Comparison of ENCODE assay signal across 8 mouse cellular contexts in the genomic region with DNA sequence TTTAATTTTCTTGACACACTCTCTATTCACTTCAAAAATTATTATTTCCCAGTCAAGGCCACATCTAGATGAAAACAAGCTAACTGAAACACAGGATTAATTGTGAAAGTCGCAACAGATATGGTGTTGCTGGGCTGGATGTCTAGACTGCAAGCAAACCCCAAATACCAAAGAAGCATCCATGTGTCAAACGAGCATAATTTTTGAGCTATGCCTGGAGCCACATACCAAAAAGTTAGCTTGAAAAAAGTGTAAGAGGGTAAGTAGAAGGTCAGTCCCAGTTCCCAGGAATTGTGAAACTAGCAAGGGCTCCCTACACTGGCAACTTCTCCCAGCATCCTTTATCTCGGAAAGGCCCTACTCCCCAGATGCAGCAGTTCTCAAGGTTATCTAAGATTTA. TPM values are rescaled to one million over a fixed set of nuclear protein-coding genes. Genes with fewer than 3 reads are reported as not detected.
A peak's percentile ranks its signal among the peaks of the same experiment; 100 is the strongest.
DNase-seq lines count a peak whose midpoint lies in the region; ATAC-seq and TF ChIP-seq lines count a peak whose summit lies in the region.

No protein-coding gene starts in this region.

- H3K9ac ChIP-seq in lung, postnatal 0 days (replicated peaks; ENCODE audit: low read depth), result no peak overlapping the region; the same call in 1 of the 2 replicates
- H3K9ac ChIP-seq in forebrain, embryonic 13.5 days, result peak overlapping the region; percentile 98
- peak overlapping the region; percentile 96; the same call in 1 of the 2 replicates for H3K9ac ChIP-seq in limb, embryonic 14.5 days (ENCODE audit: low read depth, low read length, severe bottlenecking)
- no peak overlapping the region for H3K9ac ChIP-seq in stomach, embryonic 15.5 days

- ATAC-seq in lung, postnatal 0 days, result no peak
- no peak for ATAC-seq in forebrain, embryonic 13.5 days
- no peak for ATAC-seq in limb, embryonic 14.5 days (ENCODE audit: low FRiP score, low read depth)
- no peak for ATAC-seq in stomach, embryonic 15.5 days (ENCODE audit: insufficient read depth, low FRiP score, low read depth)

- WGBS in lung, postnatal 0 days, result 19% methylated on average over 3 of the region's 3 CpGs
- 11% methylated on average over 3 of the region's 3 CpGs for WGBS in forebrain, embryonic 13.5 days
- WGBS in limb, embryonic 14.5 days, result 18% methylated on average over 3 of the region's 3 CpGs
- 19% methylated on average over 3 of the region's 3 CpGs for WGBS in stomach, embryonic 15.5 days

- no peaks in the 10 kb centered on the region for H3K4me1 ChIP-seq in lung, postnatal 0 days (ENCODE audit: insufficient read depth, low read depth, low read length)
- H3K4me1 ChIP-seq in forebrain, embryonic 13.5 days, result peaks cover 30% of the 10 kb centered on the region
- 0 out of 2 replicates have a peak, but pooled peaks cover 3% of the 10 kb centered on the region for H3K4me1 ChIP-seq in limb, embryonic 14.5 days (ENCODE audit: control insufficient read depth, insufficient read depth, low read length)
- H3K4me1 ChIP-seq in stomach, embryonic 15.5 days, result peaks cover 12% of the 10 kb centered on the region; the same call in 1 of the 2 replicates

- TF ChIP-seq CTCF in lung, postnatal 0 days (IDR thresholded peaks at IDR 0.05), result no peak

- H3K9me3 ChIP-seq in lung, postnatal 0 days (ENCODE audit: low read length), result no peaks in the 10 kb centered on the region
- H3K9me3 ChIP-seq in forebrain, embryonic 13.5 days (replicated peaks), result no peaks in the 10 kb centered on the region
- H3K9me3 ChIP-seq in limb, embryonic 14.5 days (ENCODE audit: control insufficient read depth, low read length), result no peaks in the 10 kb centered on the region
- no peaks in the 10 kb centered on the region for H3K9me3 ChIP-seq in stomach, embryonic 15.5 days

- H3K4me2 ChIP-seq in lung, postnatal 0 days (replicated peaks; ENCODE audit: low read depth, low read length), result peak overlapping the region; percentile 98
- peak overlapping the region; percentile 72 for H3K4me2 ChIP-seq in forebrain, embryonic 13.5 days
- H3K4me2 ChIP-seq in limb, embryonic 14.5 days (replicated peaks; ENCODE audit: low read depth, low read length, severe bottlenecking), result peak overlapping the region; percentile 74
- H3K4me2 ChIP-seq in stomach, embryonic 15.5 days, result peak overlapping the region; percentile 89

- TF ChIP-seq EP300 in lung, postnatal 0 days (IDR thresholded peaks at IDR 0.05), result no peak

- peak overlapping the region; percentile 33; the same call in 1 of the 2 replicates for H3K27ac ChIP-seq in lung, postnatal 0 days (ENCODE audit: low read length)
- no peak overlapping the region for H3K27ac ChIP-seq in forebrain, embryonic 13.5 days
- H3K27ac ChIP-seq in limb, embryonic 14.5 days (replicated peaks; ENCODE audit: low read depth, low read length), result no peak overlapping the region
- H3K27ac ChIP-seq in stomach, embryonic 15.5 days, result no peak overlapping the region

- peak; percentile 13 for DNase-seq in lung, postnatal 0 days (ENCODE audit: low spot score)
- DNase-seq in lung, postnatal 10 days, result no peak
- DNase-seq in limb, embryonic 14.5 days (ENCODE audit: low spot score), result no peak
- DNase-seq in frontal cortex, postnatal 14 days (ENCODE audit: low spot score in 2 of 2), result no peak
- no peak for DNase-seq in spleen, postnatal 36 days (ENCODE audit: low spot score in 2 of 2)
- DNase-seq in lung, postnatal 36 days, result no peak

- no peaks in the 10 kb centered on the region for H3K36me3 ChIP-seq in lung, postnatal 0 days (ENCODE audit: insufficient read depth, low read length)
- H3K36me3 ChIP-seq in forebrain, embryonic 13.5 days (ENCODE audit: poor library complexity, severe bottlenecking), result 0 out of 2 replicates have a peak, but pooled peaks cover 6% of the 10 kb centered on the region
- peaks cover 4% of the 10 kb centered on the region; the same call in 1 of the 2 replicates for H3K36me3 ChIP-seq in limb, embryonic 14.5 days (ENCODE audit: control insufficient read depth, insufficient read depth, low read length)
- H3K36me3 ChIP-seq in stomach, embryonic 15.5 days, result no peaks in the 10 kb centered on the region

- H3K4me3 ChIP-seq in lung, postnatal 0 days (ENCODE audit: low read depth, low read length), result peak overlapping the region; percentile 73; the same call in 1 of the 2 replicates
- H3K4me3 ChIP-seq in forebrain, embryonic 13.5 days, result peak overlapping the region; percentile 93
- H3K4me3 ChIP-seq in limb, embryonic 14.5 days (replicated peaks; ENCODE audit: low read length), result peak overlapping the region; percentile 81
- H3K4me3 ChIP-seq in stomach, embryonic 15.5 days (replicated peaks), result peak overlapping the region; percentile 74

- no peaks in the 10 kb centered on the region for H3K27me3 ChIP-seq in lung, postnatal 0 days (replicated peaks; ENCODE audit: insufficient read depth, low read length)
- no peaks in the 10 kb centered on the region for H3K27me3 ChIP-seq in forebrain, embryonic 13.5 days
- H3K27me3 ChIP-seq in limb, embryonic 14.5 days (ENCODE audit: control insufficient read depth, insufficient read depth, low read length), result no peaks in the 10 kb centered on the region
- no peaks in the 10 kb centered on the region for H3K27me3 ChIP-seq in stomach, embryonic 15.5 days (replicated peaks)

- TF ChIP-seq POLR2A in limb, embryonic 14.5 days (IDR thresholded peaks at IDR 0.05; ENCODE audit: borderline replicate concordance, extremely low read depth, insufficient read depth, insufficient read length), result no peak

RNA-seq across cellular contexts. Expression of gene Sinhcaf, which starts 2.6 kb away (rescaled TPM):
- 46.3 and 47.8 TPM in 2 replicates for polyA plus RNA-seq in lung, postnatal 0 days (2015; fragmentation: Nextera tagmentation; extraction: Ambion mirVana)
- polyA plus RNA-seq in forebrain, embryonic 13.5 days (2015; fragmentation: Nextera tagmentation; extraction: Ambion mirVana), result 187 and 207 TPM in 2 replicates
- 24.9 and 28.3 TPM in 2 replicates for polyA plus RNA-seq in limb, embryonic 14.5 days (2012; rRNA removed)
- polyA plus RNA-seq in limb, embryonic 14.5 days (2014; fragmentation: Nextera tagmentation; extraction: Ambion mirVana), result 69.9 and 81.1 TPM in 2 replicates
- polyA plus RNA-seq in stomach, embryonic 15.5 days (2015; fragmentation: Nextera tagmentation; extraction: Ambion mirVana), result 87.0 and 90.3 TPM in 2 replicates

RNA-seq across cellular contexts. Expression of gene Caprin2, which starts 47.7 kb away (rescaled TPM):
- polyA plus RNA-seq in lung, postnatal 0 days (2015; fragmentation: Nextera tagmentation; extraction: Ambion mirVana), result 3.8 and 5.1 TPM in 2 replicates
- 11.0 and 16.0 TPM in 2 replicates for polyA plus RNA-seq in forebrain, embryonic 13.5 days (2015; fragmentation: Nextera tagmentation; extraction: Ambion mirVana)
- polyA plus RNA-seq in limb, embryonic 14.5 days (2012; rRNA removed), result 32.3 and 33.3 TPM in 2 replicates
- 8.9 and 10.5 TPM in 2 replicates for polyA plus RNA-seq in limb, embryonic 14.5 days (2014; fragmentation: Nextera tagmentation; extraction: Ambion mirVana)
- polyA plus RNA-seq in stomach, embryonic 15.5 days (2015; fragmentation: Nextera tagmentation; extraction: Ambion mirVana), result 15.4 and 17.4 TPM in 2 replicates

Comparison
In these comparisons a context has a peak if more than half of its experiments do, and no peak if none do; other contexts are left out.
1. H3K9ac ChIP-seq: peak in forebrain, embryonic 13.5 days (single experiment) and limb, embryonic 14.5 days (single experiment); none in lung, postnatal 0 days (single experiment) and stomach, embryonic 15.5 days (single experiment).
2. Peak in every context shown above with its lines, with median percentiles within 50 percentile points of each other: H3K4me2 ChIP-seq and H3K4me3 ChIP-seq.